Mouse (Mus musculus) heart, embryonic 11.5 days (tissue): ENCODE measurements at regions not wholly inside any gene's neighbourhood (a gene's known extent, or its start where the extent isn't known, plus 50 kb on each side); places are given as distances from the start of the nearest gene placed in this dataset.

Source experiments
- ATAC-seq: fragments of 200-750 bp; cut with Nextera tagmentation; replicated peaks from 2 replicates; pipeline ENCODE4 v1.8.0; 2017; ENCODE audit warnings: moderate library complexity; ENCODE audit not compliant: insufficient number of reproducible peaks, low FRiP score, low TSS enrichment
- H3K27ac ChIP-seq: fragments of 300-500 bp; sonication (generic); 2 replicates; pipeline ENCODE4 v1.5.1; 2014; ENCODE audit warnings: mild to moderate bottlenecking, low read depth, low read length
- H3K27me3 ChIP-seq: fragments of 300-500 bp; sonication (generic); 2 replicates; pipeline ENCODE4 v1.6.1; 2014; ENCODE audit warnings: mild to moderate bottlenecking, low read length, mixed read lengths; ENCODE audit not compliant: control insufficient read depth, insufficient read depth
- H3K36me3 ChIP-seq: fragments of 300-500 bp; sonication (generic); 2 replicates; pipeline ENCODE4 v1.6.1; 2014; ENCODE audit warnings: mild to moderate bottlenecking, low read length, moderate library complexity, mixed read lengths; ENCODE audit not compliant: control insufficient read depth, insufficient read depth
- H3K4me1 ChIP-seq: fragments of 300-500 bp; sonication (generic); 2 replicates; pipeline ENCODE4 v1.6.1; 2014; ENCODE audit warnings: low read length; ENCODE audit not compliant: control insufficient read depth, insufficient read depth
- H3K4me2 ChIP-seq: fragments of 300-500 bp; sonication (generic); 2 replicates; pipeline ENCODE4 v1.6.1; 2014; ENCODE audit warnings: mild to moderate bottlenecking, moderate library complexity
- H3K4me3 ChIP-seq: fragments of 300-500 bp; sonication (generic); 2 replicates; pipeline ENCODE4 v1.5.1; 2014; ENCODE audit warnings: low read depth, low read length
- H3K9ac ChIP-seq: fragments of 300-500 bp; sonication (generic); 2 replicates; pipeline ENCODE4 v1.6.1; 2014; ENCODE audit warnings: mild to moderate bottlenecking, low read depth, low read length, moderate library complexity
- H3K9me3 ChIP-seq: fragments of 300-500 bp; sonication (generic); replicated peaks from 2 replicates; pipeline ENCODE4 v1.6.1; 2016; ENCODE audit warnings: low read length; ENCODE audit not compliant: control insufficient read depth
- WGBS: fragments of 180-500 bp; shearing (Covaris S2); extraction: QIAGEN DNeasy Blood & Tissue Kit; methylation state at CpG from one replicate; pipeline ENCODE4 v1.1.7; 2014; ENCODE audit not compliant: insufficient replicate concordance; 5-methylcytosine and 5-hydroxymethylcytosine counted together

DNA sequence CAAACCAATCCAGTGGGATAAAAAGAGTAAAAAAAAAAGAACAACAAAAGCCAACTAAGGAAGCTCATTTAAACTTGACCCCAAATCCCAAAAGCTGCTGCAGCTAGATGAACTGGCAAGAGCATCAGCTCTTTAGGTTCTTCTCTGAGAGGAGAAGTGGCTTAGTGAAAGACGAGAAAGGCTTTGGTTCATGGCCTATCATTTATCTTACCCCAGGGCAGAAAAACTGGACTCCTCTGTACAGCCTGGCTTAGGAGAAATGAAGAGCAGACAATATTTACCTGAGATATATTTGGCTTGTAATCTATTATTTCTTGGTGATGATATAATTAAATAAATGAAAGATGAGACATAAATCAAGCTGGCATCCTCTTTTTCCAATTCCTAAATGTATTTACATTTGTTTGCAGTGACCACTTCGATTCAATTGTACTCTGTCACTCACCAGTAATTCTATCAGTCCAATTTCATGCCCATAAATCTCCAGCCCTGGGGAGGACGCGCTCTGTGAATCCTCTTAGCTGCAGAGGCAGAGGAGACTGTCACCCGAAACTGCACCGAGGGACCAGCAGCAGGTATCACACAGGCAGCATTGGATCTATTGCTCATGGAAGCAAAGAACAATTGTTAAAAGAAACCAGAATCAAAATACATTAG is 114.8 kb upstream of the Plpp4 start:
- H3K9ac ChIP-seq, result no peak overlapping the region
- WGBS, result 80% methylated on average over 6 of the region's 6 CpGs

GRCm38 (mm10) chr7:129142599-129142949 is 114.3 kb upstream of the Plpp4 start:
- Histone ChIP-seq H3K9ac (no peak overlapping the region), H3K4me2 (no peak overlapping the region), H3K27me3 (no peaks in the 10 kb centered on the region), H3K9me3 (0 out of 2 replicates have a peak, but pooled peaks cover 3% of the 10 kb centered on the region), H3K27ac (no peak overlapping the region), H3K36me3 (no peaks in the 10 kb centered on the region), H3K4me1 (no peaks in the 10 kb centered on the region), H3K4me3 (no peak overlapping the region)
- no peak for ATAC-seq
- WGBS, result 72% methylated on average over 5 of the region's 5 CpGs

More for the DNA sequence above, 114.8 kb upstream of the Plpp4 start:
- Histone ChIP-seq H3K36me3 (no peaks in the 10 kb centered on the region), H3K9me3 (0 out of 2 replicates have a peak, but pooled peaks cover 3% of the 10 kb centered on the region), H3K4me3 (no peak overlapping the region), H3K4me2 (no peak overlapping the region), H3K4me1 (no peaks in the 10 kb centered on the region), H3K27ac (no peak overlapping the region), H3K27me3 (no peaks in the 10 kb centered on the region)
- no peak for ATAC-seq

GRCm38 (mm10) chr7:129155577-129155976 is 101.3 kb upstream of the Plpp4 start:
- WGBS, result 63% methylated on average over 2 of the region's 2 CpGs

GRCm38 (mm10) chr7:129169971-129170370 is 86.9 kb upstream of the Plpp4 start:
- WGBS, result 80% methylated on average over 7 of the region's 7 CpGs
- H3K9me3 ChIP-seq, result no peaks in the 10 kb centered on the region
- no peak overlapping the region for H3K4me3 ChIP-seq
- no peak overlapping the region for H3K27ac ChIP-seq
- H3K4me1 ChIP-seq, result no peaks in the 10 kb centered on the region
- H3K4me2 ChIP-seq, result no peak overlapping the region
- no peaks in the 10 kb centered on the region for H3K36me3 ChIP-seq
- H3K9ac ChIP-seq, result no peak overlapping the region
- no peak for ATAC-seq
- H3K27me3 ChIP-seq, result no peaks in the 10 kb centered on the region

More at GRCm38 (mm10) chr7:129155577-129155976, 101.3 kb upstream of the Plpp4 start:
- no peaks in the 10 kb centered on the region for H3K27me3 ChIP-seq
- ATAC-seq, result no peak
- H3K9ac ChIP-seq, result no peak overlapping the region
- no peaks in the 10 kb centered on the region for H3K36me3 ChIP-seq
- no peaks in the 10 kb centered on the region for H3K9me3 ChIP-seq
- no peak overlapping the region for H3K4me2 ChIP-seq
- no peak overlapping the region for H3K4me3 ChIP-seq
- no peak overlapping the region for H3K27ac ChIP-seq
- H3K4me1 ChIP-seq, result no peaks in the 10 kb centered on the region

- no peaks in the 10 kb centered on the region for H3K27me3 ChIP-seq
- no peak overlapping the region for H3K9ac ChIP-seq
- H3K27ac ChIP-seq, result no peak overlapping the region
- no peak for ATAC-seq
- 77% methylated on average over 1 of the region's 1 CpGs for WGBS
- H3K4me3 ChIP-seq, result no peak overlapping the region
- no peak overlapping the region for H3K4me2 ChIP-seq
- H3K4me1 ChIP-seq, result no peaks in the 10 kb centered on the region
- H3K9me3 ChIP-seq, result no peaks in the 10 kb centered on the region
- H3K36me3 ChIP-seq, result no peaks in the 10 kb centered on the region
Measured at GRCm38 (mm10) chr7:129190933-129191332, 65.9 kb upstream of the Plpp4 start.

DNA sequence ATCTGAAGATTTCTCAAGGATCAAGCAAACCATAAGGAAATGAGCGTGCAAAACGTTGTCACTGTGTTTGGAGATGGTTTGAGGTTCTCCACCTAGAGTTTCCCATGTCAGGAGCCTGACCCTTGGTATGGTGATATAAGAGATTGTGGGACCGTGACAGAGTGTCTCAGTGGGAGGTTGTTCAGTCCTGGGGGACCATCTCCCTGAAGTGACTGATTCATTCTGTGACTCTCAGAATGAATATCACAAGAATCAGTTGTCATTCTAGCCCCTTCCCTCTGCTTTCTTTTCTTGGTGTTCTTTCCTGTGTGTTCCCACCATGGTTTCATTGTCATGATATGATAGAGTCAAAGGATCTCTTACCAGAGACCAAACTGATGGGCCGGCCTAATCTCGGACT is 49.8 kb upstream of the Plpp4 start:
- no peaks in the 10 kb centered on the region for H3K36me3 ChIP-seq
- ATAC-seq, result no peak
- no peak overlapping the region for H3K27ac ChIP-seq
- H3K9me3 ChIP-seq, result no peaks in the 10 kb centered on the region
- no peaks in the 10 kb centered on the region for H3K27me3 ChIP-seq
- H3K4me1 ChIP-seq, result no peaks in the 10 kb centered on the region
- no peak overlapping the region for H3K4me3 ChIP-seq
- H3K9ac ChIP-seq, result no peak overlapping the region
- no peak overlapping the region for H3K4me2 ChIP-seq
- 70% methylated on average over 5 of the region's 5 CpGs for WGBS
